Mouse (Mus musculus) heart, adult 8-10 months (tissue): ENCODE data around the gene Olfr873. TPM values are rescaled to one million over a fixed set of nuclear protein-coding genes. Genes with fewer than 3 reads are reported as not detected.
"Not testable (repeated sequence)": the region's sequence is repeated elsewhere in the genome, so short reads cannot be mapped to it uniquely, and the experiment has no call there.

Source experiments
- DNase-seq: peaks from one replicate; pipeline ENCODE4 v3.0.0; 2022; ENCODE audit warnings: low spot score
- total RNA-seq, 4 experiments: library from RNA; stranded (reverse); gene quantifications; 2 replicates each; pipeline ENCODE4 v1.2.4; 2022

Olfr873 gene
- not detected for total RNA-seq

DNA sequence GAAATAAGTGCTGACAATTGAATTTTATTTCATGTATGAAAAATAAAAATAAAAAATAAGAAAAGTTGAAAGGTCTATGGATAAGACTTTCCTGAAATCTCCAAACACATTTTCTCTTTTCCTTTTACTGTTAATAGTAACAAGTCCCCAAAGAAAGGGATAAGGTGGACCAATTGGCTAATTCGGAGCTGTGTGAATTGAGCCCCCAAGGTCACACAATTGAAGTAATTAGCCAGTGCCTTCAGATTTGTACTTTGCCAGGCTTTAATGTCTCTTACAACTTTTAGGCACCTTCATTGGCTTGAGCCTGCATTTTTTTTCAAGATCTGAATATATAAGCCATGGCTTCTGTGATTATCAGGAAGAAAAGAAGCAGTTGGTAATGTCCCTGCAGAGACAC, at the start of gene Olfr873:
Gene Olfr873 (plus strand): TSS at position 301 of the 400 bp plus-strand sequence.
- no peak for DNase-seq

DNA sequence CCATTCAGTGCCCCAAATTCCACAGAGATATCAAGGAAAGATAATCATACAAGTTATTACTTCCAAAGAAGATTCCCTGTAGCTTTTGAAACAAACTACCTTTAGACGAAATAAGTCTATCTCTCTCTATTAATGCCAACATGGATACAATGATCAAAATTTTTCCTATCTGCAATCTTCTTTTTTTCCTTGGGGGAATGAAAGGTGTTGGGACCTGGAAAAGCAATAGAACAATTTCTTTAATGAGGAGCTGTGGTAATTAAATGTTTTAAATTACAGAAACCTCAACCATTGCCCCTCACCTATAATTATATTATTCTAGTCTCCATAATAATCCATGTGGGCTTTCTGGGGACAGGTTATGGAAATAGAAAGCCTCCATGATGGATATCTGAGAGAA, 16.3 kb upstream of the Olfr873 start, which contains the start of gene Olfr39:
Gene Olfr39 (plus strand): TSS at position 301 of the 400 bp plus-strand sequence.
- DNase-seq: no peak

DNA sequence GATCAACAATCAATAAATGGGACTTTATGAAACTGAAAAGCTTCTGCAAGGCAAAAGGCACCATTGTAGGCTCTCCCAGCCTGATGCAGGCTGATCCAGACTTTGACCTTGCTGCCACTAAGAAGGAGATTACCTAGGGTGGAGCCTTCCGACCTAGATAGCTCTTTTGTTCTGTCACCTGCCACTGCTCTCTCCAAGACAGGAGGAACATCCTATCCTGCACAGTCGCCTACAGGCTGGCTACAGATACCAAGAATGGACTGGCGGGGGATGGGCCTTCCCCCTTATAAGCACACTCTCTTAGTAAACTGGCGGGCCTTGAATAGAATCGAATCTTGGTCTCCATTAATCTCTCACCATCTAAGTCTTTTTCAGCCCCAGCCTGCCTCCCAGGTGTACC, 2.8 kb upstream of the Olfr873 start:
- not testable (repeated sequence) for DNase-seq

DNA sequence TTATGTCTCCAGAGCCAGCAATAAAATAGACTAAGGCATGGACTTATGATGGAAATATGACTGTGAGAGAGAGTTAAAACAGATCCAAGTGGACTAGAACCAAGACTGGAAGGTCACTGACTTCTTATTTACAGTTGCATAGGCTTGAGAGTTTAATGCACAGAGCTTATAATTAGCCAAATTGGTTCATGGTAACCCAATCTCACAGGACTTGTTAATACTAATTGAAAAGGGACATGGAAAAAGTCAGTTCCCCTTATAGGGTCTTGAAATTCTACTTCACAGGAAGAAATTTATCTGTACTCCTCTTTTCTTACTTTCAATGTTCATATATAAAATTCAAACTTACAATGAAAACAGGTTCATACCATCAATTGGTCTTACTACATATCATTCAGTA, 37.7 kb downstream of the Olfr873 start, which contains the start of gene Olfr18:
Gene Olfr18 (minus strand): TSS at position 101 of the 400 bp plus-strand sequence.
- DNase-seq: no peak

DNA sequence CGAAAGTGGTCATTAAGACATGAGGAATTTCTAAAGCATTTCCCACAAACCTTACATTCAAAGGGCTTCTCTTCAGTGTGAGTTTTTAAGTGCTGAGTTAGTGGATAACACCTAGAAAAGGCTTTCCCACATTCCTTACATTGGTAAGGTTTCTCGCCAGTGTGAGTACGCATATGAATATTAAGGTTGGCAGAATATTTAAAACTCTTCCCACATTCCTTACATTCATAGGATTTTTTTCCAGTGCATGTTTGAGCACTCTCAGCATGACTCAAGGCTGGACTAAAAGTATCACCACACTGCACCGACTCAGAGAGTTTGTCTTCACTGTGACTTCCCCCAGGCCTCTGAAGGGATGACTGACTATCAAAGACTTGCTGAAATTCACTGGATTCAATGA, 50.2 kb downstream of the Olfr873 start:
- DNase-seq: no peak

Other genes starting within 250 kb of the Olfr873 start
- gene Olfr867, start 241.0 kb upstream of the Olfr873 start, total RNA-seq: not detected
- not detected for gene Olfr868, start 199.9 kb upstream of the Olfr873 start, total RNA-seq
- not detected for gene Olfr869, start 169.5 kb upstream of the Olfr873 start, total RNA-seq
- gene Olfr870, start 124.5 kb upstream of the Olfr873 start, total RNA-seq: not detected
- gene Olfr871, start 86.3 kb upstream of the Olfr873 start, total RNA-seq: not detected
- not detected for gene Olfr872, start 61.4 kb upstream of the Olfr873 start, total RNA-seq
- gene Olfr39, start 16.2 kb upstream of the Olfr873 start, total RNA-seq: not detected
- under 1 TPM in 1 of 4 experiments, not detected in 3; 0.08 TPM for gene Olfr18, start 37.6 kb downstream of the Olfr873 start, total RNA-seq
- 10 to 100 TPM; 10.6 to 11.2 (median 10.8) TPM for gene Zfp560, start 86.6 kb downstream of the Olfr873 start, total RNA-seq
- 1 to 10 TPM; 5.8 to 8.3 (median 6.4) TPM for gene Zfp26, start 161.6 kb downstream of the Olfr873 start, total RNA-seq
- 10 to 100 TPM in 2 of 4 experiments, 1 to 10 TPM in 2; 9.3 to 11.2 (median 9.9) TPM for gene Zfp426, start 194.2 kb downstream of the Olfr873 start, total RNA-seq
- 10 to 100 TPM; 20.3 to 28.4 (median 21.8) TPM for gene Zfp266, start 222.9 kb downstream of the Olfr873 start, total RNA-seq